Mouse (Mus musculus) megakaryocyte-erythroid progenitor cell, adult 5-6 weeks (primary cell): ENCODE data around the gene Bcan. TPM values are rescaled to one million over a fixed set of nuclear protein-coding genes. Genes with fewer than 3 reads are reported as not detected.

Source experiments
- ATAC-seq: replicated peaks from 2 replicates; pipeline ENCODE4 v1.8.0; 2016; ENCODE audit warnings: mild to moderate bottlenecking, inconsistent platforms; ENCODE audit not compliant: severe bottlenecking, poor library complexity, low FRiP score, low TSS enrichment
- total RNA-seq, 2 experiments: library from RNA; stranded (forward) in 1 of 2; stranded (reverse) in 1 of 2; fragments of 200-1000, 215-1000 nt in 1 of 2; fragments of >200 nt in 1 of 2; fragmentation: Nextera tagmentation in 1 of 2; gene quantifications; 2 replicates each; pipeline ENCODE4 v1.2.3; 2014 to 2017

Gene Bcan
- total RNA-seq (2014; fragmentation: Nextera tagmentation) (not detected in 2 replicates), total RNA-seq (2017) (not detected in 2 replicates)

- ATAC-seq = no peak
Observed at GRCm38 (mm10) chr3:88000181-88000580, at the start of gene Bcan. Gene Bcan (minus strand): TSS chr3:88000230.

GRCm38 (mm10) chr3:88049532-88049931 lies 49.5 kb upstream of the Bcan start:
- no peak for ATAC-seq

- peak; percentile 99 for ATAC-seq
Observed at GRCm38 (mm10) chr3:88042661-88043421, 42.8 kb upstream of the Bcan start, which contains the start of gene Gpatch4. Gene Gpatch4 (plus strand): TSS chr3:88043108.

GRCm38 (mm10) chr3:88035561-88036293 lies 35.7 kb upstream of the Bcan start:
- ATAC-seq = no peak

- no peak for ATAC-seq
Observed at GRCm38 (mm10) chr3:88033506-88033905, 33.5 kb upstream of the Bcan start.

- no peak for ATAC-seq
Observed at GRCm38 (mm10) chr3:88030608-88031395, 30.8 kb upstream of the Bcan start.

GRCm38 (mm10) chr3:88027434-88028186 lies 27.6 kb upstream of the Bcan start, which contains the start of gene Hapln2:
Gene Hapln2 (minus strand): TSS chr3:88027583.
- ATAC-seq = no peak

GRCm38 (mm10) chr3:88026823-88027222 lies 26.8 kb upstream of the Bcan start:
- ATAC-seq = no peak

GRCm38 (mm10) chr3:88023192-88024074 lies 23.4 kb upstream of the Bcan start:
- 0 out of 2 replicates have a peak, but pooled peaks have one; percentile 1 for ATAC-seq

GRCm38 (mm10) chr3:88022322-88023191 lies 22.5 kb upstream of the Bcan start:
- ATAC-seq = peak; percentile 92

GRCm38 (mm10) chr3:88010634-88011265 lies 10.7 kb upstream of the Bcan start:
- peak; percentile 63; the same call in 1 of the 2 replicates for ATAC-seq

GRCm38 (mm10) chr3:88005822-88006786 lies 6.1 kb upstream of the Bcan start:
- ATAC-seq = no peak

GRCm38 (mm10) chr3:88002291-88002976 lies 2.4 kb upstream of the Bcan start:
- no peak for ATAC-seq

- no peak for ATAC-seq
Observed at GRCm38 (mm10) chr3:88000816-88001595, 976 bp upstream of the Bcan start.
